Mouse (Mus musculus): ENCODE results near the gene Cks1b. TPM values are rescaled to one million over a fixed set of nuclear protein-coding genes. Genes with fewer than 3 reads are reported as not detected.
A peak's percentile ranks its signal among the peaks of the same experiment; 100 is the strongest.

Gene Cks1b
- total and polyA plus RNA-seq, 3 experiments, result 173 to 270 (median 268) TPM

DNA sequence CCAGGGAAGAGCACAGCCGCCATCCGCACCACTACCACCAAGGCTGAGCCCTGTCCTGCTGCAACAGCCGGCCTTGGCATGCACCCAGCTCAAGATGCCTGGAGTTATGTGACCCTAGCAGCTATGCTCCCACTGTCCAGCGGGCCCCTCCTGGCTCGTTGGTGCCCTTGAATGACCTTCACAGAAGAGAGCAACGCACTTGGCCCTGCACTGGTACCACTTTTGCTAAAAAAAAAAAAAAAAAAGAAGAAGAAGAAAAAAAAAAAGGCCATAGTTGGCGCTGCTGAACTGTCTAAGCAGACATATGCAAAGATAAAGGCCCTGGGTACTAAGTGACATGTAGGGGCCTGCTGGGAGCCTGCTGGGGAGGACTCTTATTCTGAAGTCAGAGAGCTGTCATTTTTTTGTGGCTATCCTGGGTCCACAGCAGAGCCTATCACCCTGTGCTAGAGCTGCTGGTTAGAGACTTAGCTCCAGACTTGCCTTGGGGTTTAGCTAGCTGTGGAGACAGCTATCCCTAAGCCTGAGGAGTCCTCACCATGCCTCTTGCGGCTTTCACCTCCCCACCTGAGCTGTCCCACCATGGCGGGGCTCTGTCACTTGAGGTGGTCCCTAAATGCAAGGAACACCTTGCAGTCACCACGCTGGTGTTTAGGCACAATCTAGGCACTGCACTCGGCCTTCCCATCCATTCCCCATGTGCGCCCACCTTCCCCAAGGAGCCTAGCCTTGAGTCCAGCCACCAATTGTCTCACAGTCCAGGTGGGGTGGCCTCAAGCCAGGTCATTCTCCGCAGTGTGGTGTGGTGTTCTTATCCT lies 30.7 kb upstream of the Cks1b start:
- Histone ChIP-seq H3K27ac (ENCODE audit: insufficient read depth, low read depth) (no peak overlapping the region), H3K36me3 (replicated peaks in 1 of 2; ENCODE audit: control insufficient read depth in 1 of 2, insufficient read depth in 1 of 2, low read length in 1 of 2) (peaks cover 44 to 71% of the 10 kb centered on the region in 2 experiments), H3K4me3 (replicated peaks in 1 of 3; ENCODE audit: low read depth in 2 of 3, low read length in 2 of 3, poor library complexity in 1 of 3) (no peak overlapping the region), H3K79me2 (replicated peaks; ENCODE audit: control insufficient read depth, extremely low read depth, insufficient read depth, poor library complexity, severe bottlenecking) (no peaks in the 10 kb centered on the region), H3K9me3 (replicated peaks; ENCODE audit: low read length) (no peaks in the 10 kb centered on the region), H3K4me2 (ENCODE audit: insufficient read depth, low read depth, poor library complexity, severe bottlenecking) (no peak overlapping the region), H3K27me3 (replicated peaks) (no peaks in the 10 kb centered on the region), H3K4me1 (ENCODE audit: control insufficient read depth in 1 of 2, insufficient read depth in 2 of 2) (peaks cover 11 to 28% of the 10 kb centered on the region in 2 experiments), H3K9ac (ENCODE audit: insufficient read depth, low read depth) (no peak overlapping the region)
- peak; percentile 49 for DNase-seq (ENCODE audit: extremely low read depth)
- in situ Hi-C loops (cut with MboI; ENCODE audit: low pct_ligation_motif_present, low pct_unique_long_range_greater_than_20kb, low sequenced_read_pairs) (loop anchor here (5.0 kb wide), 1 partner anchor 33 kb away; no protein-coding TSS in a partner anchor), dilution Hi-C loops (cut with MboI; ENCODE audit: extremely low pct_ligation_motif_present, extremely low pct_unique_long_range_greater_than_20kb, low sequenced_read_pairs) (no loop called here)
- TF ChIP-seq SIN3A (IDR thresholded peaks at IDR 0.05; ENCODE audit: low read length), result no peak
- TF ChIP-seq ZNF384 (IDR thresholded peaks at IDR 0.05; ENCODE audit: low read depth, low read length), result peak; percentile 96

DNA sequence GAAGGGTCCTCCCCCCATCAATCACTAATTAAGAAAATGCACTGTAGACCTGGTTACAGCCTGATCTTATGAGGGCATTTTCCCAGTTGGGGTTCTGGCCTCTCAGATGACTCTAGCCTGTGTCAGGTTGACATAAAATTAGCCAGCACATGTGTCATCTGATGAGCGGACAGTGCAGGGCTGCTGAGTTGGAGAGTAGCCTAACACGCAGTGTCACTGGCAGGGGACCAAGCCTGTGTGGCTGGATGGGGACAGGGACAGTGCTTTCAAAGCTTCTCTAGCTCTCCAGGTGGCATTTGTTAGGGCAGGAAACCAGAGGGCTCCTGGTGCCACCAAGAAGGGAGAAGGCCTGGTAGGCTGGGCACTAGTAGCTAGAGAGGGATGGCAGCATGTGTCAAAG lies 22.5 kb upstream of the Cks1b start:
- H3K36me3 ChIP-seq (replicated peaks in 1 of 2; ENCODE audit: control insufficient read depth in 1 of 2, insufficient read depth in 1 of 2, low read length in 1 of 2), result peaks cover 32 to 70% of the 10 kb centered on the region in 2 experiments
- dilution Hi-C loops (cut with MboI; ENCODE audit: extremely low pct_ligation_motif_present, extremely low pct_unique_long_range_greater_than_20kb, low sequenced_read_pairs), result no loop called here

GRCm38 (mm10) chr3:89437269-89437668 lies 19.1 kb upstream of the Cks1b start:
- Histone ChIP-seq H3K27ac (ENCODE audit: insufficient read depth, low read depth) (0 out of 2 replicates have a peak overlapping the region, but pooled peaks have one; percentile 53), H3K36me3 (replicated peaks in 1 of 2; ENCODE audit: control insufficient read depth in 1 of 2, insufficient read depth in 1 of 2, low read length in 1 of 2) (peaks cover 35 to 68% of the 10 kb centered on the region in 2 experiments), H3K9me3 (replicated peaks; ENCODE audit: low read length) (no peaks in the 10 kb centered on the region), H3K27me3 (replicated peaks) (no peaks in the 10 kb centered on the region), H3K9ac (ENCODE audit: insufficient read depth, low read depth) (peak overlapping the region; percentile 93), H3K4me1 (ENCODE audit: control insufficient read depth in 1 of 2, insufficient read depth in 2 of 2) (peaks cover 9 to 26% of the 10 kb centered on the region in 2 experiments), H3K4me2 (ENCODE audit: insufficient read depth, low read depth, poor library complexity, severe bottlenecking) (peak overlapping the region; percentile 96), H3K79me2 (replicated peaks; ENCODE audit: control insufficient read depth, extremely low read depth, insufficient read depth, poor library complexity, severe bottlenecking) (peaks cover 5% of the 10 kb centered on the region), H3K4me3 (replicated peaks in 1 of 3; ENCODE audit: low read depth in 2 of 3, low read length in 2 of 3, poor library complexity in 1 of 3) (peak overlapping the region; percentile 65 to 88 (median 77))
- no peak for TF ChIP-seq ZC3H11A (IDR thresholded peaks at IDR 0.05; ENCODE audit: low read depth, low read length)
- TF ChIP-seq CHD2 (IDR thresholded peaks at IDR 0.05; ENCODE audit: low read length), result no peak
- no peak for TF ChIP-seq HCFC1 (IDR thresholded peaks at IDR 0.05; ENCODE audit: low read depth, low read length)
- no peak for TF ChIP-seq BHLHE40 (IDR thresholded peaks at IDR 0.05; ENCODE audit: low read depth, low read length)
- TF ChIP-seq MXI1 (IDR thresholded peaks at IDR 0.05; ENCODE audit: low read depth, low read length), result no peak
- TF ChIP-seq MYC (IDR thresholded peaks at IDR 0.05; ENCODE audit: low read depth, low read length), result no peak
- TF ChIP-seq SIN3A (IDR thresholded peaks at IDR 0.05; ENCODE audit: low read length), result no peak; the same call in 1 of the 2 replicates
- TF ChIP-seq NELFE (IDR thresholded peaks at IDR 0.05; ENCODE audit: low read depth, low read length), result no peak
- no peak for TF ChIP-seq GABPA (IDR thresholded peaks at IDR 0.05; ENCODE audit: insufficient replicate concordance, low read depth, low read length)
- no peak for TF ChIP-seq IRF4 (IDR thresholded peaks at IDR 0.05; ENCODE audit: low read depth, low read length)
- no peak for TF ChIP-seq USF1 (IDR thresholded peaks at IDR 0.05; ENCODE audit: low read depth, low read length)
- TF ChIP-seq NRF1 (IDR thresholded peaks at IDR 0.05; ENCODE audit: low read depth, low read length), result no peak
- no peak for TF ChIP-seq CTCF (conservative IDR thresholded peaks at IDR 0.05 in 1 of 2, IDR thresholded peaks at IDR 0.05 in 1 of 2; ENCODE audit: low read depth in 2 of 2, low read length in 2 of 2)
- dilution Hi-C loops (cut with MboI; ENCODE audit: extremely low pct_ligation_motif_present, extremely low pct_unique_long_range_greater_than_20kb, low sequenced_read_pairs) (no loop called here), in situ Hi-C loops (cut with MboI; ENCODE audit: low pct_ligation_motif_present, low pct_unique_long_range_greater_than_20kb, low sequenced_read_pairs) (no loop called here)
- peak; percentile 63 for DNase-seq (ENCODE audit: extremely low read depth)

More for the DNA sequence above, 22.5 kb upstream of the Cks1b start:
- peaks cover 9 to 26% of the 10 kb centered on the region in 2 experiments for H3K4me1 ChIP-seq (ENCODE audit: control insufficient read depth in 1 of 2, insufficient read depth in 2 of 2)
- H3K79me2 ChIP-seq (replicated peaks; ENCODE audit: control insufficient read depth, extremely low read depth, insufficient read depth, poor library complexity, severe bottlenecking), result no peaks in the 10 kb centered on the region; the same call in 1 of the 2 replicates
- no peak for DNase-seq (ENCODE audit: extremely low read depth)
- H3K9ac ChIP-seq (ENCODE audit: insufficient read depth, low read depth), result no peak overlapping the region
- no peak overlapping the region for H3K4me3 ChIP-seq (replicated peaks in 1 of 3; ENCODE audit: low read depth in 2 of 3, low read length in 2 of 3, poor library complexity in 1 of 3)
- no peak overlapping the region for H3K4me2 ChIP-seq (ENCODE audit: insufficient read depth, low read depth, poor library complexity, severe bottlenecking)
- TF ChIP-seq IRF4 (IDR thresholded peaks at IDR 0.05; ENCODE audit: low read depth, low read length) (no peak), ZC3H11A (IDR thresholded peaks at IDR 0.05; ENCODE audit: low read depth, low read length) (no peak), ETS1 (conservative IDR thresholded peaks at IDR 0.05; ENCODE audit: low read depth, low read length) (no peak)
- no peaks in the 10 kb centered on the region for H3K27me3 ChIP-seq (replicated peaks)
- in situ Hi-C loops (cut with MboI; ENCODE audit: low pct_ligation_motif_present, low pct_unique_long_range_greater_than_20kb, low sequenced_read_pairs), result no loop called here
- H3K9me3 ChIP-seq (replicated peaks; ENCODE audit: low read length), result no peaks in the 10 kb centered on the region
- no peak overlapping the region for H3K27ac ChIP-seq (ENCODE audit: insufficient read depth, low read depth)

All from CH12.LX (cell line).